9 mouse cellular contexts compared by ENCODE assay signal in the genomic region with DNA sequence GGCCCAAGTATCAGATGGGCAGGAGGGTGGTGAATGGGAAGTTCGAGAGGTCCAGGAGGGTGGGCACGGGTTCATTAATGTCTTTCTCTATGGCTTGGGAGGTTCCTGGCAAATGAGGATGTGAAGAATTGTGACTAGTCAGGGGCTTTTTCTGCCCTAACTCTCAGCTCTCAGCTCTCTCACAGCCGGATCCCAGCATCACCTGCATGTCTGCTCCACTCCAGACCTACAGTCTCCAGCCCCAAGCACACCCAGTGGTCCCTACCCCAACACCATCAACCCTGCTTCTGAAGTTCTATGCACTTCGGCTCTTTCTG. TPM values are rescaled to one million over a fixed set of nuclear protein-coding genes. Genes with fewer than 3 reads are reported as not detected.
DNase-seq lines count a peak whose midpoint lies in the region; ATAC-seq and TF ChIP-seq lines count a peak whose summit lies in the region.
"Had no signal": no experiment of that assay in that cellular context is flagged by ENCODE, and none has a peak within 500 bp of the region (broad histone marks: within the 10 kb centered on the region; RNA-seq: fewer than 3 reads in every experiment).

No protein-coding gene starts in this region.

- DNase-seq in kidney, adult 8-10 months = no peak
- DNase-seq in ovary, postnatal 10 days (ENCODE audit: low spot score) = no peak
- no peak for DNase-seq in layer of hippocampus, postnatal 36 days
- DNase-seq: cerebellum, adult 9-10 months; right cerebral cortex, adult 18-20 months had no signal

- no peaks in the 10 kb centered on the region for H3K27me3 ChIP-seq in kidney, embryonic 14.5 days (ENCODE audit: control insufficient read depth, insufficient read depth, low read length)
- no peaks in the 10 kb centered on the region for H3K27me3 ChIP-seq in E14TG2a.4 (ENCODE audit: insufficient read depth, low read length)
- H3K27me3 ChIP-seq in liver, embryonic 12.5 days (replicated peaks) = no peaks in the 10 kb centered on the region

- H3K36me3 ChIP-seq in kidney, embryonic 14.5 days (ENCODE audit: control insufficient read depth, insufficient read depth, low read length) = no peaks in the 10 kb centered on the region
- H3K36me3 ChIP-seq in E14TG2a.4 (ENCODE audit: insufficient read depth, low read length) = no peaks in the 10 kb centered on the region
- H3K36me3 ChIP-seq in liver, embryonic 12.5 days = no peaks in the 10 kb centered on the region

- H3K4me2 ChIP-seq in kidney, embryonic 14.5 days (replicated peaks; ENCODE audit: low read depth, low read length) = no peak overlapping the region
- H3K4me2 ChIP-seq in liver, embryonic 12.5 days = peak overlapping the region; percentile 57

- peaks cover 14% of the 10 kb centered on the region for H3K4me1 ChIP-seq in kidney, embryonic 14.5 days (ENCODE audit: control insufficient read depth, insufficient read depth, low read length)
- peaks cover 78% of the 10 kb centered on the region for H3K4me1 ChIP-seq in E14TG2a.4 (replicated peaks; ENCODE audit: low read depth, low read length)
- peaks cover 64% of the 10 kb centered on the region for H3K4me1 ChIP-seq in liver, embryonic 12.5 days

- ATAC-seq in kidney, embryonic 14.5 days (ENCODE audit: low FRiP score, low TSS enrichment) = no peak
- ATAC-seq in CD4-positive, CD25-positive, alpha-beta regulatory T cell, adult 4 months = peak; percentile 59
- ATAC-seq in liver, embryonic 12.5 days = no peak

- H3K9ac ChIP-seq in kidney, embryonic 14.5 days (ENCODE audit: low read depth, low read length) = no peak overlapping the region
- no peak overlapping the region for H3K9ac ChIP-seq in liver, embryonic 12.5 days

- H3K4me3 ChIP-seq in kidney, embryonic 14.5 days (ENCODE audit: low read length) = no peak overlapping the region
- H3K4me3 ChIP-seq in E14TG2a.4 (replicated peaks; ENCODE audit: low read length) = peak overlapping the region; percentile 17; the same call in 1 of the 2 replicates
- no peak overlapping the region for H3K4me3 ChIP-seq in liver, embryonic 12.5 days

- 72% methylated on average over 4 of the region's 4 CpGs for WGBS in kidney, embryonic 14.5 days
- whole genome bisulfite sequencing in liver, embryonic 12.5 days (ENCODE audit: insufficient replicate concordance) = 28% methylated on average over 4 of the region's 4 CpGs

- H3K27ac ChIP-seq in kidney, embryonic 14.5 days (ENCODE audit: low read depth, low read length) = peak overlapping the region; percentile 5; the same call in 1 of the 2 replicates
- H3K27ac ChIP-seq in liver, embryonic 12.5 days = peak overlapping the region; percentile 71

- H3K9me3 ChIP-seq in kidney, embryonic 14.5 days (ENCODE audit: control insufficient read depth, low read length) = peaks cover 7% of the 10 kb centered on the region; the same call in 1 of the 2 replicates
- peaks cover 6% of the 10 kb centered on the region for H3K9me3 ChIP-seq in E14TG2a.4 (ENCODE audit: low read length)
- peaks cover 10% of the 10 kb centered on the region for H3K9me3 ChIP-seq in liver, embryonic 12.5 days (replicated peaks)

- no peak for TF ChIP-seq CTCF in E14TG2a.4 (conservative IDR thresholded peaks at IDR 0.05; ENCODE audit: low read length)

RNA-seq across cellular contexts. Expression of a gene that starts 6.4 kb away (rescaled TPM):
- polyA plus RNA-seq in kidney, embryonic 14.5 days (2014; fragmentation: Nextera tagmentation; extraction: Ambion mirVana) = 1.0 and 1.2 TPM in 2 replicates
- under 1 TPM in 1 of 2 experiments, not detected in 1; 0.69 TPM for polyA plus RNA-seq in CD4-positive, CD25-positive, alpha-beta regulatory T cell, adult 4 months (2017; shearing (Covaris generic))
- 0.55 and 0.79 TPM in 2 replicates for polyA plus RNA-seq in liver, embryonic 12.5 days (2016; fragmentation: Nextera tagmentation; extraction: Ambion mirVana)
- total RNA-seq in layer of hippocampus, postnatal 36 days (2021) = 1 to 10 TPM; 4.0 to 5.5 TPM

RNA-seq across cellular contexts. Expression of a gene that starts 14.3 kb away (rescaled TPM):
- polyA plus RNA-seq in kidney, embryonic 14.5 days (2014; fragmentation: Nextera tagmentation; extraction: Ambion mirVana) = 81.0 and 139 TPM in 2 replicates
- 100 to 1,000 TPM; 226 to 278 TPM for polyA plus RNA-seq in CD4-positive, CD25-positive, alpha-beta regulatory T cell, adult 4 months (2017; shearing (Covaris generic))
- polyA plus RNA-seq in liver, embryonic 12.5 days (2016; fragmentation: Nextera tagmentation; extraction: Ambion mirVana) = 177 and 178 TPM in 2 replicates
- 1 to 10 TPM; 8.7 to 9.2 TPM for total RNA-seq in layer of hippocampus, postnatal 36 days (2021)

RNA-seq across cellular contexts. Expression of a gene that starts 32.6 kb away (rescaled TPM):
- 37.8 and 41.8 TPM in 2 replicates for polyA plus RNA-seq in kidney, embryonic 14.5 days (2014; fragmentation: Nextera tagmentation; extraction: Ambion mirVana)
- 1 to 10 TPM in 1 of 2 experiments, not detected in 1; 1.1 TPM for polyA plus RNA-seq in CD4-positive, CD25-positive, alpha-beta regulatory T cell, adult 4 months (2017; shearing (Covaris generic))
- polyA plus RNA-seq in liver, embryonic 12.5 days (2016; fragmentation: Nextera tagmentation; extraction: Ambion mirVana) = 3.9 and 4.2 TPM in 2 replicates
- 10 to 100 TPM in 1 of 2 experiments, 1 to 10 TPM in 1; 8.0 to 10.7 TPM for total RNA-seq in layer of hippocampus, postnatal 36 days (2021)

RNA-seq across cellular contexts. Expression of a gene that starts 39.0 kb away (rescaled TPM):
- 0.74 and 0.97 TPM in 2 replicates for polyA plus RNA-seq in kidney, embryonic 14.5 days (2014; fragmentation: Nextera tagmentation; extraction: Ambion mirVana)
- polyA plus RNA-seq in CD4-positive, CD25-positive, alpha-beta regulatory T cell, adult 4 months (2017; shearing (Covaris generic)) = not detected
- 1.1 and 1.3 TPM in 2 replicates for polyA plus RNA-seq in liver, embryonic 12.5 days (2016; fragmentation: Nextera tagmentation; extraction: Ambion mirVana)
- total RNA-seq in layer of hippocampus, postnatal 36 days (2021) = under 1 TPM in 1 of 2 experiments, not detected in 1; 0.28 TPM

RNA-seq across cellular contexts. Expression of a gene that starts 41.6 kb away (rescaled TPM):
- 0.19 and 0.54 TPM in 2 replicates for polyA plus RNA-seq in kidney, embryonic 14.5 days (2014; fragmentation: Nextera tagmentation; extraction: Ambion mirVana)
- not detected for polyA plus RNA-seq in CD4-positive, CD25-positive, alpha-beta regulatory T cell, adult 4 months (2017; shearing (Covaris generic))
- not detected in 2 replicates for polyA plus RNA-seq in liver, embryonic 12.5 days (2016; fragmentation: Nextera tagmentation; extraction: Ambion mirVana)
- under 1 TPM; 0.25 to 0.67 TPM for total RNA-seq in layer of hippocampus, postnatal 36 days (2021)
